Mouse (Mus musculus) layer of hippocampus, adult 8-10 months (tissue): ENCODE results near the gene Krt8. TPM values are rescaled to one million over a fixed set of nuclear protein-coding genes. Genes with fewer than 3 reads are reported as not detected.
A peak's percentile ranks its signal among the peaks of the same experiment; 100 is the strongest.

Experiments used
- DNase-seq, 2 experiments: peaks; one replicate each; pipeline ENCODE4 v3.0.0; 2022; ENCODE audit warnings: low spot score in 2 of 2
- total RNA-seq, 4 experiments: library from RNA; stranded (reverse); gene quantifications; 2 replicates each; pipeline ENCODE4 v1.2.4; 2022

Krt8 gene
- total RNA-seq, 4 experiments from 2014 or later = 0.22 to 0.56 (median 0.43) TPM; not detected in 1

DNA sequence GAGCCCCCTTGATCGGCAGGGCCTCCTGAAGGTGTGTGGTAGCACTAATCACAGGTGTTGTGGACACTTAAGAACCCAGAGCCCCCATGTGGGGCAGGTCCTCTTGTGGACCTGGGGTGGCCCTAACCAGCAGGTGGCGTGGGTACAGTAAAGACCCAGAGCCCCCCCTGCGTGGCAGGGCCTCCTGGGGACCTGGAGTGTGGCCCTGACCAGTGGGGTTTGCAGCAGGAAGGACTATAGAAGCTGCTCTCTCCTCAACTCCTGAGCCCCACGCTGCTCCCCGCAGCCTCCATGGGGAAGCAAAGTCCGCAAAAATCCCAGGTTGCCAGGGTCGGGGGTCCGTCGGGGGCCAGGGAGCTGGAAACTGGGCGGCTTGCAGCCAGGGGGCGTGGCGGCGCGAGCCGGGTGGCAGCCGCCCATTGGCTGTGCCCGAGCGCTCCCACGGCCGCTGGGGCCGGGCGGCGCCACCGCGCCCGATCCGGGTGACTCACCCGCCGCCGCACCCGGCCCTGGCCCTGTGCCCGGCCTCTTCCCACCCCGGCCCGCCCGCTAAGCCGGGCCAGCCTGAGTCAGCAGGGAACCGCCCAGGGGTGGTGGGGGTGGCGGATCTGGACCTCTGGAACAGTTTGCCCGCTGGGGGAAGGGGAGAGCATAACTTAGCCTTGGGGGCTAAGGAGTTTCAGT is 27.1 kb downstream of the Krt8 start:
- DNase-seq = peak; percentile 44 to 58

DNA sequence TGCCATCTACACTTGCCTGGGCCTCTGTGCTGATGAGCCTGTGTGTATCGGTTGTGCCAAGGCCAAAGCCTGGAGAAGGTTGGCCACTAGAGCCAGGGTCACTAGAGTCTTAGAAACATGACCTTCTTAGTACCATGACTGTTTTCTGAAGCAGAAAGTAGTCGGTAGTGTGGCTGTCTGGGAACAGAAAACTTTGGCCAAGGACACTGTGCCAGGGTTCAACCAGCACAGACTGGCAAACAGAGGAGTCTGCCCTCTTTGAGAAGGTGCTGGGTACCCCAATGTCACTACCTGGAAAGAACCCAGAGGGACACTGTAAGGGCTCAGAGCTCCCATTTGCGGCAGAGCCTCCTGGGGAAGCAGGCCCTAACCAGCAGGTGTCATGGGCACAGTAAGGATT is 27.6 kb downstream of the Krt8 start:
- no peak for DNase-seq

DNA sequence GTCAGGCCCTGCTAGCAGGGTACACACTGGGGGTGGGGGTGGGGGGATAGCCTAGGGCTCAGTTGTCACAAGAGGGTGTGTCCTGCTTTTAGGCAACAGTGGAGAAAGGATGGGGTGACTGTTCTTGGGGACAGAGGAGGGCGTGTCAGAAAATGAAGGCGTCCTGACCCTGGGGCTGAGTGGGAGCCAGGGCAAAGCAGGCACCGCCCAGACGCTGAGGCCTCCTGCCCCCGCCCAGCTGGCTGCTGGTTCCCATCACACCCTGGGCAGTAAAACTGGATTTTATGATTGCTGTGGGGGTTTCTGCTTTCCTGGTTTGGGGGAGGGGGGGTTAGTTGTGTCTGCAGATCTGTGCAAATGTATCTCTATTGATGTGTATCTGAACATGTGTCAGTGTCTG is 28.3 kb downstream of the Krt8 start:
- no peak for DNase-seq

DNA sequence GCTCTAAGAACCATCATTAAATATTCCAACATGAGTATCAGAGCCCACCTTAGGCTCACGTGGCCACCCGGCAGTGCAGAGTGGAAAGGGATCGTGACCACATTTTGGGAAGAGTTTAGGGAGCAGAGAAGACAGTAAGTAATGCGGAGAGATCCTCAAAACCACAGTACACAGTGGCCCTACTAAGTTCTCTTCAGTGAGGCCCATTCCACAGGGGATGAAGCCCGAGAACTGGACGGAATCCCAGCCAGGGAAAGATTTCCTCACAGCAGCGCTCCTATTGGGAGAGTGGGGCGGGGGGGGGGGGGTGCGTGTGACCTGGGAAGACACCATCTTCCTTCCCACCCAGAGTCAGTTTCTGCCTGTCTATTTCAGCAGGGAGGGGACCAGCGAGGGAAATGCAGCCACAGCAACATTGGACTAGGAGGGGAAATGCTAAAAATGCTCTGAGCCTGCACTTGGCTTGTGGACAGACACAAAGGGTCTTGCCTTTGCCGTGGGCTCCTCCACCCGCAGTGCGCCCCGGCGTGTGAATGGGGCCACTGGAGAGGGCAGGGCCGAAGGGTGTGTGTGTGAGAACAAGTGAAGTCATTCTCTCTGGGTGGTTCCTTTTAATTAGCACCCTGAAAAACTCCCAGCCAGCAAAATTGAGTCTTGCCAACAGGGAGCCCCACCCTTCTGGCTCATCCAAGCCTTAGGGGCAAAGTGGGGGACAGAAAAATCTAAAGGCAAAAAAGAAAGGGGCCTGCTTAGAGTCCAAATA is 30.0 kb downstream of the Krt8 start:
- no peak for DNase-seq

DNA sequence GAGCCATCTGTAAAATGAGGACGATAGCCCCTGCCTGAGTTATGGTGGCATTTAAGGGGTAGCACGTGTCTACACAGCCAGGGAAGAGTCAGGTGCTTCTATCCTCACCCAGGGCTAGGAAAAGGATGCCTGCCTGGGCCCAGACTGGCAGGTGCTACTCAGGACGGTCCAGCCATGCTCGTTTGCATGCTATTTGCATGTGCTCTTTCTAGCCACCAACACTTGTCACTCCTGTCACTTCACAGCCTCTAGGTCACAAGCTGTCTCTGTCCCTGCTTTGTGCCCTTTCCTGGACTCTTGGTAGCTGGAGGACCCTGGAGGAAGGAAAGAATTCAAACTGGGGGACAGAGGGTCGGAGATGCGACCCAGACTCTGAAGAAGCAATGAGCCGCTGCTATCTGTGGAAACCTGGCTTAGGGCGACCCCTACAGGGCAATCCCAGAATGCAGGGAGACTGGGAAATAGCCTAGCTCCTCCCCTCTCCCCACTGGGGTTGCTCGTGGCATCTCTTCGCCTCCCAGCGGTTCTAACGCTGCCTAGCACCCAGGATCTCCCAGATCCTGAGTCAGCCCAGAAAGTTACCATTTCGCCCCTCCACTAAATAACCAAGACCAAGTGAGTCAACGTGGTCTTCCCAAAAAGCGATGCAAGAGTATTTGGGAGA is 30.7 kb downstream of the Krt8 start:
- peak; percentile 89 to 99 for DNase-seq

DNA sequence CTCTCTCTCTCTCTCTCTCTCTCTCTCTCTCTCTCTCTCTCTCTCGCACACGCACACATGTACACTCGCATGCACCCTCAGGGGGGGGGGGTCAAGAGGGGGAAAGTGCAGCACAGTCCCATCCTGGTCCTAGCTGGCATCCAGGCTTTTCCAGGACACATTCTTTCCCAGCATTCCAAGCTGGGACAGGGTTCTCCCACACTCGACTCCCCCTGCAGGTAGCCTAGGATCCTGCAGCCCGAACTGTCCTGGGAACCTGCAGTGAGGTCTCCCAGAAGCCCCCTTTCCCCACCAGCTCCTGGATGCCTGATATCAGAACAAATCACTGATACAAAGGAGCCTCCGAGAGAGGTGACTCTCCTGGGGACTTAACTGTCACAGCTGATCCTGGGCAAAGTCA is 33.7 kb downstream of the Krt8 start:
- peak in 1 of 2 experiments; percentile 18 for DNase-seq

DNA sequence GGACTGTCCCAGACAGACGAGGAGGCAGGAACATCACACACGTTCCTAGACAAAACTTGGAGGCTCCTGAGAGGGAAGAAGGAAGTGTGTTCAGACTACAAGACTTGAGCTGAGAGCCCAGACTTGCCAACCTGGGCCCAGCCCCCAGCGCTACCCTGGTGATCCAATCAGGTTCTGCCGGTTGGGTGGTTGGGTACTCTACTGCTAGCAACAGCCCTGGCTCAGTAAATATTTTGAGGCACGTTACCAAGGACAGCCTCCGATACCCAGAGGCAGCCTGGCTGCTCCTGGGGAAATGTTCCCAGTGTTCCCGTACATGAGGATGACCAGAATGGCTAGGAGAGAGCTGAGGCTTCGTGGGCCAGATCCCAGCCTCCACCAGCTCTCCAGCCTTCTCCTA is 37.5 kb downstream of the Krt8 start:
- no peak for DNase-seq

DNA sequence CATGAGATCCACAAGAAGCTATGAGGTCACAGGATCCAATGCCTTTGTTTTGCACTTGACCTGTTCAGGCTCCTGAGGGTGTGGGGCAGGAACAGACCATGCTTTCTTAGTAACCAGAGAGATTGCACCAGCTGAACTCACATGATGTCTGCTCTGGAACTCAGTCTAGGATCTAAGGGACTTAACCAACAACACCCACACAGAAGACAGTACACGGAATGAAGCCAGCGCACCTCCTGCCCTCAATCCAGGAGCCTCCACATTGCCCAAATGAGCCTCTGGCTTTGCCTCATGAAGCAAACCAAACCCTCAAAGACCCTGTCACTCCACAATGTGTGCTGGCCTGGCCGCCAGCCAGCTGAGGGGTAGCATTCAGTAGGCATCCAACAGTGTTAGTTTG is 45.4 kb downstream of the Krt8 start:
- no peak for DNase-seq

DNA sequence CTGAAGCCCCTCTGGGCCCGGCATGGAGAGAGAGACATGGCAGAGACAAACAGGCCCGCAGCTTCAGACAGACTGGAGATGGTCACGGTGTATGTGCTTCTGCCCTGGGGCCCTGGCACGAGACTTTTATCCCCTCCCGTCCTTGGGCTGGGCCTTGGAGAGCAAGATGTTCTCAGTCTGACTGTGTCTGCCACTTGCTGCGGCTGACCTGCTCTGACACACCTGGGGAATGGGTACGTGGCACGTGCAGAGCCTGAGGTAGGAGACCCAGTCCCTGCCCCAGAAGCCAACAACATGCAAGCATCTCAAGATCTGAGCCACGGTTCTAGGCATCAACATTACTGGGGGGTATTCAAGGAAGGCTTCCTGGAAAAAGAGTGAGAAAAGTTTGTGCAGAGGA is 50.1 kb downstream of the Krt8 start, which contains the start of gene Krt78:
Krt78 (minus strand) TSS at position 101 of the 400 bp plus-strand sequence.
- DNase-seq = no peak

DNA sequence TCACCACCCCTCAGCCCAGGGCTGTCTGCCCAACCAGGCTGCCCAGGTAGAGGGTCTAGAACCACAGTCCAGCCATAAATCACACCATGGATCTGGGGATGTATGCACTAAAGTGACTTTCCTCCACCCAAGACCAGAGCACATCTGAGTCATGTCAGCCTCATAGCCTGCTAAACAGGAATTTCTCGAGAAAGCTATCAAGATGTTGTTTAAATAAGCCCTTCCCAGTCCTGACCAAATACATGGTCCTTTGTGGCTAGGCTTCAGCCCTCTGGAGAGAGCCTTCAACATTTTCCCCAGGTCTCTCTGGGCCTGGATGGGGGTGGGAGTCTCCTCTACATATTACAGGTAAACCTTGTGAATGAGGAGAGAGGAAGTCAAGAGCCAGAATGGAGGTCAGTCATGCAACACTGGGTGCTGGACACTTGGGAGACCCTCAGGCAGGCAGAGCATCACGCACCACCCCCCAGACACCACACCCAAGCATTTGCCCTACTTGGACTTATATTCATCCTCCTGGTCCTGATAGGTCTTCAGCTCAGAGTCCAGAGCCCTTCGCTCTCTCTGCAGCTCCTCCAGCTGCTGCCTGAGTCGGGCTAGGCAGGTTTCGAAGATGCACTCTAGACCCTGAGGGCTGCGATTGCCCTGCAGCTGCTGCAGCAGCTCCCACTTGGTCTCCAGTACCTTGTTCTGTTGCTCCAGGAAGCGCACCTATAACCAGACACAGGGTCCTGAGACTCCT is 51.4 kb downstream of the Krt8 start:
- DNase-seq = no peak

Other genes starting within 250 kb of the Krt8 start
- gene Krt72, start 218.0 kb downstream of the Krt8 start, total RNA-seq = not detected
- gene Krt73, start 202.1 kb downstream of the Krt8 start, total RNA-seq = 1 to 10 TPM; 4.4 to 6.8 (median 6.1) TPM
- gene Krt2, start 186.3 kb downstream of the Krt8 start, total RNA-seq = 1 to 10 TPM; 6.2 to 8.9 (median 7.9) TPM
- 1 to 10 TPM; 2.3 to 4.2 (median 3.6) TPM for gene Krt1, start 153.7 kb downstream of the Krt8 start, total RNA-seq
- gene Krt77, start 134.8 kb downstream of the Krt8 start, total RNA-seq = 10 to 100 TPM; 12.2 to 16.2 (median 14.6) TPM
- gene Krt76, start 111.6 kb downstream of the Krt8 start, total RNA-seq = not detected
- gene Krt4, start 79.7 kb downstream of the Krt8 start, total RNA-seq = not detected
- under 1 TPM in 3 of 4 experiments, not detected in 1; 0.18 to 0.41 (median 0.21) TPM for gene Krt79, start 64.2 kb downstream of the Krt8 start, total RNA-seq
- gene Krt78, start 50.2 kb downstream of the Krt8 start, total RNA-seq = not detected
- gene Krt18, start 23.7 kb upstream of the Krt8 start, total RNA-seq = 1 to 10 TPM in 2 of 4 experiments, under 1 TPM in 1, not detected in 1; 0.23 to 2.4 (median 2.3) TPM
- gene Eif4b, start 69.3 kb upstream of the Krt8 start, total RNA-seq = 100 to 1,000 TPM; 175 to 212 (median 192) TPM
- gene Tns2, start 95.9 kb upstream of the Krt8 start, total RNA-seq = 10 to 100 TPM; 22.4 to 26.9 (median 24.8) TPM
- gene Spryd3, start 131.8 kb upstream of the Krt8 start, total RNA-seq = 100 to 1,000 TPM; 144 to 152 (median 146) TPM
- gene Igfbp6, start 139.9 kb upstream of the Krt8 start, total RNA-seq = 10 to 100 TPM; 11.2 to 13.6 (median 12.7) TPM
- gene Soat2, start 146.0 kb upstream of the Krt8 start, total RNA-seq = under 1 TPM in 2 of 4 experiments, not detected in 2; 0.20 to 0.39 TPM
- gene Zfp740, start 198.8 kb upstream of the Krt8 start, total RNA-seq = 10 to 100 TPM; 74.5 to 85.4 (median 79.0) TPM
- gene Csad, start 200.2 kb upstream of the Krt8 start, total RNA-seq = 10 to 100 TPM; 32.4 to 41.6 (median 35.8) TPM
- gene Itgb7, start 227.5 kb upstream of the Krt8 start, total RNA-seq = 1 to 10 TPM in 3 of 4 experiments, under 1 TPM in 1; 0.97 to 3.3 (median 1.7) TPM